Mouse (Mus musculus) heart, postnatal 0 days (tissue): ENCODE results near the gene Nt5c2. TPM values are rescaled to one million over a fixed set of nuclear protein-coding genes. Genes with fewer than 3 reads are reported as not detected.
A peak's percentile ranks its signal among the peaks of the same experiment; 100 is the strongest.

Source experiments
- ATAC-seq: fragments of 200-750 bp; cut with Nextera tagmentation; 2 replicates; pipeline ENCODE4 v1.8.0; 2017; ENCODE audit warnings: low read depth, moderate number of reproducible peaks, moderate library complexity; ENCODE audit not compliant: insufficient read depth
- DNase-seq: peaks from one replicate; pipeline ENCODE4 v3.0.0-alpha.2; 2016; ENCODE audit warnings: low spot score
- H3K27ac ChIP-seq: fragments of 300-500 bp; sonication (generic); 2 replicates; pipeline ENCODE4 v1.5.1; 2014; ENCODE audit warnings: low read depth, mild to moderate bottlenecking
- H3K27me3 ChIP-seq: fragments of 300-500 bp; sonication (generic); 2 replicates; pipeline ENCODE4 v1.6.1; 2014; ENCODE audit warnings: low read length, mixed read lengths; ENCODE audit not compliant: control insufficient read depth, insufficient read depth
- H3K36me3 ChIP-seq: fragments of 300-500 bp; sonication (generic); replicated peaks from 2 replicates; pipeline ENCODE4 v1.6.1; 2014; ENCODE audit warnings: low read length, mixed read lengths; ENCODE audit not compliant: control insufficient read depth, insufficient read depth
- H3K4me1 ChIP-seq: fragments of 300-500 bp; sonication (generic); 2 replicates; pipeline ENCODE4 v1.6.1; 2014; ENCODE audit warnings: antibody characterized with exemption; ENCODE audit not compliant: control insufficient read depth, insufficient read depth
- H3K4me2 ChIP-seq: fragments of 300-500 bp; sonication (generic); 2 replicates; pipeline ENCODE4 v1.6.1; 2014; ENCODE audit warnings: low read depth, mild to moderate bottlenecking, low read length, moderate library complexity
- H3K4me3 ChIP-seq: fragments of 300-500 bp; sonication (generic); 2 replicates; pipeline ENCODE4 v1.5.1; 2014; ENCODE audit warnings: low read depth, low read length
- H3K9ac ChIP-seq: fragments of 300-500 bp; sonication (generic); replicated peaks from 2 replicates; pipeline ENCODE4 v1.6.1; 2014; ENCODE audit warnings: low read depth, low read length, mixed read lengths
- H3K9me3 ChIP-seq: fragments of 300-500 bp; sonication (generic); replicated peaks from 2 replicates; pipeline ENCODE4 v1.6.1; 2016; ENCODE audit warnings: low read length; ENCODE audit not compliant: control insufficient read depth
- CTCF ChIP-seq: IDR thresholded peaks from 2 replicates; pipeline ENCODE4 v1.5.1; 2016; ENCODE audit warnings: antibody characterized with exemption, control low read depth, low read depth
- EP300 ChIP-seq: IDR thresholded peaks from 2 replicates; pipeline ENCODE4 v1.6.1; 2016; ENCODE audit warnings: antibody characterized with exemption, low read depth
- WGBS: fragments of 180-500 bp; shearing (Covaris S2); extraction: QIAGEN DNeasy Blood & Tissue Kit; methylation state at CpG from one replicate; pipeline ENCODE4 v1.1.7; 2014; 5-methylcytosine and 5-hydroxymethylcytosine counted together
- polyA plus RNA-seq: library from polyadenylated mRNA; unstranded; fragments of >200 nt; fragmentation: Nextera tagmentation; extraction: Ambion mirVana; gene quantifications from 2 replicates; pipeline ENCODE4 v1.2.1, GENCODE M21; 2015
- total RNA-seq: library from RNA; depleted of rRNA; stranded (reverse); fragments of >200 nt; gene quantifications from 2 replicates; pipeline ENCODE4 v1.2.3, GENCODE M21; 2014; ENCODE audit warnings: low replicate concordance

The Nt5c2 gene
- total and polyA plus RNA-seq, 2 experiments from 2014 or later = 33.9 to 111 TPM

DNA sequence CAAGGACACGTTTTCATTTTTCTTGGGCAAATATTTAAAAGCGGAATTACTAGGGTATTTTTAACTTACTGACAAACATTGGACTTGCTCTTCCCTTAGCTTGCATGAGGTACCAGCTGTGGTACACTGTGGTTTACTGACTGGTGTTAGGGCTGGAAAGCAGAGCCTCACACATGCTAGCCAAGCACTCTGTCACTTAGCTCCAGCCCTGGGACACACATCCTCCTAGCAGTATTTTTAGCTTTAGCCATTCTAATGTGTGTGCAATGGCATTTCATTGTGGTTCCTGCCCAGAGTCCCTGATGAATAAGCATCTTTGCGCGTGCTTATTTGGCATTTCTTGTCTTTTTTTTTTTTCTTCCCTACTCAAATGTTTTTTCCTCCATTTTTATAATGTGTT, 80.9 kb downstream of the Nt5c2 start:
- no peak for TF ChIP-seq EP300
- 54% methylated on average over 4 of the region's 4 CpGs for WGBS
- no peak overlapping the region for H3K9ac ChIP-seq
- ATAC-seq (peak; percentile 72), DNase-seq (peak; percentile 61)
- H3K27me3 ChIP-seq = no peaks in the 10 kb centered on the region
- H3K9me3 ChIP-seq = no peaks in the 10 kb centered on the region
- H3K4me2 ChIP-seq = no peak overlapping the region
- H3K36me3 ChIP-seq = no peaks in the 10 kb centered on the region
- H3K4me1 ChIP-seq = peaks cover 4% of the 10 kb centered on the region; the same call in 1 of the 2 replicates
- peak overlapping the region; percentile 46 for H3K27ac ChIP-seq
- H3K4me3 ChIP-seq = no peak overlapping the region

DNA sequence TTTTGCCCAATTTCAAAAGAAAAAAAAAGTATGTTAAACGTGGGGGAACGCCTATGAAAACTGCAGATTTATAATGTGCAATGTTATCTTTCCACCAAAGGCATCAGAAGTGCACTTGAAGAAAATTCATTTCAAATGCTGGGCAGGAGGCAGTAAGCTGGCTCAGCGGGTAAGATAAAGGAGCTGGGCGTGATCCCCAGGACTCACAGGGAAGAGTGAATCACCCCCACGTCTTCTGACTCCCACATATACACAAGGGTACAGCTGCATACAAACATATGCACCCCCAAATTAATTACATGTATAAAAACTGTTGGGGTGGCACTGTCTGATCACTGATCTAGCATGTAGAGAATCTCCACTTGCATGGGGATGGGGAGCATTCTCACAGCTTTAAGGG, 82.3 kb downstream of the Nt5c2 start:
- Histone ChIP-seq H3K4me2 (no peak overlapping the region), H3K9me3 (no peaks in the 10 kb centered on the region), H3K4me3 (no peak overlapping the region), H3K9ac (no peak overlapping the region), H3K27ac (no peak overlapping the region), H3K36me3 (no peaks in the 10 kb centered on the region), H3K27me3 (no peaks in the 10 kb centered on the region), H3K4me1 (peaks cover 18% of the 10 kb centered on the region)
- DNase-seq = no peak
- no peak for ATAC-seq
- no peak for TF ChIP-seq CTCF
- TF ChIP-seq EP300 = no peak
- 65% methylated on average over 5 of the region's 5 CpGs for WGBS

DNA sequence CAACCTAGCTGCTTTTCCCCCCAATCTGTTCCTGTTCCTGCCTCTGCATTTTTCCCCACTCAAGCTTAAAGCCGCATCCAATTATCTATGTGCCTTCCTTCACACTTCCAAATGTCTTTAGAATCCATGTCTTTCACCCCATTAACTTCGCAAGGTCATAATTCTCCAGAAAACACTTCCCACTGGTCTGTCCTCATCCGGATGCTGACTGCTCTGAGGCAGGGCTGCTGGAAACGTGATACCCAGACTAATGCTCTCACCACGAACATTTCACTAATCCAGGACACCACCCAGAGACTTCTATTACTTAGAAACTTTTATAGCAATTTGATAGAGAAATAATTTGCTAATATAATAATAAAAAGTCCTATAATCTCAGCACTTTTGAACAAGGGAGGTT, 84.9 kb downstream of the Nt5c2 start:
- peak overlapping the region; percentile 81; the same call in 1 of the 2 replicates for H3K27ac ChIP-seq
- no peak overlapping the region for H3K4me2 ChIP-seq
- no peaks in the 10 kb centered on the region for H3K9me3 ChIP-seq
- DNase-seq (no peak), ATAC-seq (no peak)
- peaks cover 35% of the 10 kb centered on the region for H3K4me1 ChIP-seq
- no peaks in the 10 kb centered on the region for H3K27me3 ChIP-seq
- TF ChIP-seq EP300 (no peak), CTCF (no peak)
- no peak overlapping the region for H3K4me3 ChIP-seq
- H3K9ac ChIP-seq = no peak overlapping the region
- 72% methylated on average over 5 of the region's 5 CpGs for WGBS
- no peaks in the 10 kb centered on the region for H3K36me3 ChIP-seq

DNA sequence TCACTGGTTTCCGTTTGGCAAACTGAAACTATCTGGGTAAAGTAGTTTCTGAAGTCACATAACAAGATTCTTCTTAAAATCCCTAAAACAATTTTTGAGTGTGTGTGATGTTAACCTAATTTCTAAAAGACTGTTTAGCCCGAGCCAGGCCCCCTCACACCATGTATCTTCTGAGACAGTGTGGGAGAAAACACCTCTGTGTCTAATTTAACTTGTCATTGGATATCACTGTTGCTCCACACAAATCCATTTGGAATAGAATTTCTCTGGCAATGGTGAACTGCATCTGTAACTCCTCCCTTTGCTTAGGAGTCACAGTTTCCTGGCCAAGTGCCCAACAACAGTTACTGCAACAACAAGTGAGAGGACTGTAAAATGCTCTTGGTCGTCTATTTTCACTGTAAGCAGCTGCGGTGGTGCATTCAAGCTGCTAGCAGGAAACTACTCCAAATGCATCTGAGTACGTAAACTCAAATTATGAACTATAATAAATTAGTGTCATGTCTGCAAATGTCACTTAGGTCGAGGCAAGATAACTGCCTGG, 85.8 kb downstream of the Nt5c2 start:
- Histone ChIP-seq H3K9ac (no peak overlapping the region), H3K27ac (peak overlapping the region; percentile 81), H3K4me2 (peak overlapping the region; percentile 41; the same call in 1 of the 2 replicates), H3K4me1 (peaks cover 31% of the 10 kb centered on the region), H3K4me3 (no peak overlapping the region), H3K36me3 (no peaks in the 10 kb centered on the region), H3K27me3 (no peaks in the 10 kb centered on the region), H3K9me3 (no peaks in the 10 kb centered on the region)
- 11% methylated on average over 6 of the region's 6 CpGs for WGBS
- ATAC-seq (peak; percentile 79), DNase-seq (peak; percentile 94)
- TF ChIP-seq EP300 (no peak), CTCF (no peak)

DNA sequence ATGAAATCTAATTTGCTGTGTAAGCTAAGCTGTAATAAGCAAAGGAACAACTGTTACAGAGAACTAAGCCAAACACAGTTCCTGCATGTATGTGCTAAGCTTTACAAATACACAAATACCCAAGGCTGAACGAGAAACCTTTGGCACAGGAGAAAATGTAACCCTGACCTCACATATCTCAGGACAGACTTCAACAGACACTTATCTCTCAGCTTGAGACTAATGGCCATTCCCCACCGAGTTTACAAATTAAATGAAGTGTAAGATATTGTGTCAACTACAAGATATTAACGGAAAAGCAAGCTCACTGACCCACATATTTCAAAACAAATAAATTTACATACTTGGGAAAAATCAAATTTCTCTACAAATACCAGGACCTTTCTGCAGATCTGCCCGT, 86.8 kb downstream of the Nt5c2 start:
- TF ChIP-seq CTCF (no peak), EP300 (no peak)
- H3K9ac ChIP-seq = no peak overlapping the region
- peaks cover 31% of the 10 kb centered on the region for H3K4me1 ChIP-seq
- DNase-seq = no peak
- H3K27ac ChIP-seq = peak overlapping the region; percentile 81
- ATAC-seq = no peak
- H3K9me3 ChIP-seq = no peaks in the 10 kb centered on the region
- no peaks in the 10 kb centered on the region for H3K27me3 ChIP-seq
- H3K36me3 ChIP-seq = no peaks in the 10 kb centered on the region; the same call in 1 of the 2 replicates
- WGBS = 38% methylated on average over 4 of the region's 4 CpGs
- no peak overlapping the region for H3K4me2 ChIP-seq
- no peak overlapping the region for H3K4me3 ChIP-seq

DNA sequence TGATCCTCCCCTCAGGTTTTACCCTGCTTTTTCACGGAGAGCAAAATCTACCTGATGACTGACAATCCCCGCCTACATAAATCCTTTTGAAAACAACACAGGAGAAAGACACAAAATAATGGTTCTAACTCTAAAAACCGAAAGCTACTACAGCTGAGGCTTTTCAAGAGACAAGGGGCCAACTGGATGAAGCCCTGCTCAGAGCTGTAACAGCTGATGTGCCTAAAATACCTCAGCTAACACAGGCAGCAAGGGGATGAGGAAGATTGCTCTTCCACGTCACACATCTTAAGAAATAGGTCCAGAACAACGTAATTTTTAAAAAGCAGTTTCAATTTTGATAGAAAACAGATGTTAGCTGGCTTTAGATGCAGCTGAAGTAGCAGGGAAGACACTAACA, 88.0 kb downstream of the Nt5c2 start:
- Histone ChIP-seq H3K4me2 (peak overlapping the region; percentile 40; the same call in 1 of the 2 replicates), H3K9me3 (no peaks in the 10 kb centered on the region), H3K9ac (0 out of 2 replicates have a peak overlapping the region, but pooled peaks have one; percentile 30), H3K36me3 (peaks cover 5% of the 10 kb centered on the region; the same call in 1 of the 2 replicates), H3K27me3 (no peaks in the 10 kb centered on the region), H3K27ac (peak overlapping the region; percentile 74), H3K4me1 (peaks cover 31% of the 10 kb centered on the region), H3K4me3 (peak overlapping the region; percentile 9; the same call in 1 of the 2 replicates)
- WGBS = 26% methylated on average over 5 of the region's 5 CpGs
- TF ChIP-seq CTCF = no peak
- no peak for TF ChIP-seq EP300
- ATAC-seq (no peak), DNase-seq (peak; percentile 41)
